Mouse (Mus musculus) kidney, embryonic 15.5 days (tissue): ENCODE results near the gene Farp1. TPM values are rescaled to one million over a fixed set of nuclear protein-coding genes. Genes with fewer than 3 reads are reported as not detected.
A peak's percentile ranks its signal among the peaks of the same experiment; 100 is the strongest.

Experiments used
- ATAC-seq: fragments of 200-750 bp; cut with Nextera tagmentation; replicated peaks from 2 replicates; pipeline ENCODE4 v1.8.0; 2017; ENCODE audit warnings: moderate TSS enrichment; ENCODE audit not compliant: low FRiP score
- H3K27ac ChIP-seq: fragments of 300-500 bp; sonication (generic); 2 replicates; pipeline ENCODE4 v1.5.1; 2015; ENCODE audit warnings: mild to moderate bottlenecking, inconsistent platforms
- H3K27me3 ChIP-seq: fragments of 300-500 bp; sonication (generic); 2 replicates; pipeline ENCODE4 v1.6.1; 2015; ENCODE audit warnings: inconsistent platforms
- H3K36me3 ChIP-seq: fragments of 300-500 bp; sonication (generic); 2 replicates; pipeline ENCODE4 v1.6.1; 2015; ENCODE audit warnings: inconsistent platforms
- H3K4me1 ChIP-seq: fragments of 300-500 bp; sonication (generic); 2 replicates; pipeline ENCODE4 v1.6.1; 2015; ENCODE audit warnings: inconsistent platforms
- H3K4me2 ChIP-seq: fragments of 300-500 bp; sonication (generic); 2 replicates; pipeline ENCODE4 v1.6.1; 2015; ENCODE audit warnings: moderate library complexity, mild to moderate bottlenecking, inconsistent platforms
- H3K4me3 ChIP-seq: fragments of 300-500 bp; sonication (generic); replicated peaks from 2 replicates; pipeline ENCODE4 v1.5.1; 2015; ENCODE audit warnings: mild to moderate bottlenecking, inconsistent platforms
- H3K9ac ChIP-seq: fragments of 300-500 bp; sonication (generic); 2 replicates; pipeline ENCODE4 v1.6.1; 2015; ENCODE audit warnings: mild to moderate bottlenecking, inconsistent platforms
- H3K9me3 ChIP-seq: fragments of 300-500 bp; sonication (generic); replicated peaks from 2 replicates; pipeline ENCODE4 v1.6.1; 2016; ENCODE audit warnings: inconsistent platforms
- WGBS: fragments of 180-500 bp; shearing (Covaris S2); methylation state at CpG from one replicate; pipeline ENCODE4 v1.1.7; 2015; ENCODE audit warnings: mixed read lengths; 5-methylcytosine and 5-hydroxymethylcytosine counted together
- polyA plus RNA-seq: library from polyadenylated mRNA; unstranded; fragments of >200 nt; fragmentation: Nextera tagmentation; extraction: Ambion mirVana; gene quantifications from 2 replicates; pipeline ENCODE4 v1.2.1, GENCODE M21; 2015

Farp1 gene
- polyA plus RNA-seq, 1 experiment from 2014 or later, result 35.8 TPM

- peaks cover 21% of the 10 kb centered on the region for H3K36me3 ChIP-seq
- WGBS, result 57% methylated on average over 6 of the region's 6 CpGs
- H3K27ac ChIP-seq, result no peak overlapping the region
- H3K4me3 ChIP-seq, result no peak overlapping the region
- H3K27me3 ChIP-seq, result no peaks in the 10 kb centered on the region
- no peak overlapping the region for H3K9ac ChIP-seq
- no peak for ATAC-seq
- H3K9me3 ChIP-seq, result no peaks in the 10 kb centered on the region; the same call in 1 of the 2 replicates
- peaks cover 49% of the 10 kb centered on the region for H3K4me1 ChIP-seq
- no peak overlapping the region for H3K4me2 ChIP-seq
Observed at GRCm38 (mm10) chr14:121093860-121094259, 58.9 kb downstream of the Farp1 start.

- Histone ChIP-seq H3K4me1 (peaks cover 59% of the 10 kb centered on the region), H3K4me2 (no peak overlapping the region), H3K4me3 (no peak overlapping the region), H3K36me3 (peaks cover 5% of the 10 kb centered on the region), H3K27me3 (no peaks in the 10 kb centered on the region), H3K9ac (no peak overlapping the region), H3K27ac (peak overlapping the region; percentile 57; the same call in 1 of the 2 replicates), H3K9me3 (no peaks in the 10 kb centered on the region)
- no peak for ATAC-seq
- WGBS, result 49% methylated on average over 12 of the region's 12 CpGs
Observed at GRCm38 (mm10) chr14:121097640-121098435, 62.8 kb downstream of the Farp1 start.

GRCm38 (mm10) chr14:121099120-121099519 is 64.1 kb downstream of the Farp1 start:
- H3K4me3 ChIP-seq, result no peak overlapping the region
- 66% methylated on average over 8 of the region's 8 CpGs for WGBS
- peaks cover 66% of the 10 kb centered on the region for H3K4me1 ChIP-seq
- H3K9me3 ChIP-seq, result no peaks in the 10 kb centered on the region
- H3K9ac ChIP-seq, result no peak overlapping the region
- H3K27ac ChIP-seq, result 0 out of 2 replicates have a peak overlapping the region, but pooled peaks have one; percentile 32
- no peaks in the 10 kb centered on the region for H3K27me3 ChIP-seq
- no peak overlapping the region for H3K4me2 ChIP-seq
- ATAC-seq, result no peak
- H3K36me3 ChIP-seq, result peaks cover 10% of the 10 kb centered on the region

- H3K36me3 ChIP-seq, result peaks cover 10% of the 10 kb centered on the region
- no peaks in the 10 kb centered on the region for H3K27me3 ChIP-seq
- H3K4me2 ChIP-seq, result no peak overlapping the region
- WGBS, result 66% methylated on average over 2 of the region's 2 CpGs
- no peak overlapping the region for H3K9ac ChIP-seq
- H3K9me3 ChIP-seq, result no peaks in the 10 kb centered on the region
- ATAC-seq, result no peak
- peaks cover 74% of the 10 kb centered on the region for H3K4me1 ChIP-seq
- H3K27ac ChIP-seq, result no peak overlapping the region
- no peak overlapping the region for H3K4me3 ChIP-seq
Observed at GRCm38 (mm10) chr14:121099876-121100275, 64.9 kb downstream of the Farp1 start.

GRCm38 (mm10) chr14:121100829-121101228 is 65.8 kb downstream of the Farp1 start:
- no peaks in the 10 kb centered on the region for H3K9me3 ChIP-seq
- 21% methylated on average over 2 of the region's 2 CpGs for WGBS
- no peak overlapping the region for H3K9ac ChIP-seq
- H3K4me2 ChIP-seq, result no peak overlapping the region
- no peak for ATAC-seq
- H3K4me1 ChIP-seq, result peaks cover 81% of the 10 kb centered on the region
- H3K36me3 ChIP-seq, result peaks cover 10% of the 10 kb centered on the region
- H3K27ac ChIP-seq, result peak overlapping the region; percentile 71
- no peaks in the 10 kb centered on the region for H3K27me3 ChIP-seq
- no peak overlapping the region for H3K4me3 ChIP-seq

GRCm38 (mm10) chr14:121101531-121101930 is 66.5 kb downstream of the Farp1 start:
- no peak overlapping the region for H3K9ac ChIP-seq
- H3K4me2 ChIP-seq, result no peak overlapping the region; the same call in 1 of the 2 replicates
- no peaks in the 10 kb centered on the region for H3K9me3 ChIP-seq
- peaks cover 88% of the 10 kb centered on the region for H3K4me1 ChIP-seq
- 59% methylated on average over 5 of the region's 5 CpGs for WGBS
- peak overlapping the region; percentile 71 for H3K27ac ChIP-seq
- H3K27me3 ChIP-seq, result no peaks in the 10 kb centered on the region
- H3K36me3 ChIP-seq, result peaks cover 10% of the 10 kb centered on the region
- no peak for ATAC-seq
- no peak overlapping the region for H3K4me3 ChIP-seq

- Histone ChIP-seq H3K9me3 (no peaks in the 10 kb centered on the region), H3K4me2 (no peak overlapping the region), H3K4me1 (peaks cover 90% of the 10 kb centered on the region), H3K27me3 (no peaks in the 10 kb centered on the region), H3K27ac (peak overlapping the region; percentile 79), H3K9ac (no peak overlapping the region), H3K36me3 (peaks cover 10% of the 10 kb centered on the region), H3K4me3 (no peak overlapping the region)
- ATAC-seq, result no peak
- 85% methylated on average over 5 of the region's 5 CpGs for WGBS
Observed at GRCm38 (mm10) chr14:121102599-121102998, 67.6 kb downstream of the Farp1 start.

- no peak overlapping the region for H3K4me2 ChIP-seq
Observed at GRCm38 (mm10) chr14:121103459-121103858, 68.5 kb downstream of the Farp1 start.

GRCm38 (mm10) chr14:121104760-121105329 is 69.8 kb downstream of the Farp1 start:
- H3K4me1 ChIP-seq, result peaks cover 90% of the 10 kb centered on the region
- H3K27ac ChIP-seq, result peak overlapping the region; percentile 79
- WGBS, result 34% methylated on average over 7 of the region's 7 CpGs
- H3K9me3 ChIP-seq, result no peaks in the 10 kb centered on the region
- no peak overlapping the region for H3K4me2 ChIP-seq
- no peak for ATAC-seq
- H3K27me3 ChIP-seq, result no peaks in the 10 kb centered on the region
- H3K4me3 ChIP-seq, result no peak overlapping the region
- peaks cover 10% of the 10 kb centered on the region for H3K36me3 ChIP-seq
- H3K9ac ChIP-seq, result no peak overlapping the region

More at GRCm38 (mm10) chr14:121103459-121103858, 68.5 kb downstream of the Farp1 start:
- Histone ChIP-seq H3K4me3 (no peak overlapping the region), H3K36me3 (peaks cover 10% of the 10 kb centered on the region), H3K9me3 (no peaks in the 10 kb centered on the region), H3K27ac (peak overlapping the region; percentile 79), H3K27me3 (no peaks in the 10 kb centered on the region), H3K9ac (no peak overlapping the region), H3K4me1 (peaks cover 90% of the 10 kb centered on the region)
- 42% methylated on average over 9 of the region's 9 CpGs for WGBS
- 0 out of 2 replicates have a peak, but pooled peaks have one; percentile 16 for ATAC-seq

- Histone ChIP-seq H3K4me3 (no peak overlapping the region), H3K9ac (no peak overlapping the region), H3K27ac (0 out of 2 replicates have a peak overlapping the region, but pooled peaks have one; percentile 16), H3K27me3 (no peaks in the 10 kb centered on the region), H3K36me3 (peaks cover 10% of the 10 kb centered on the region), H3K9me3 (no peaks in the 10 kb centered on the region), H3K4me2 (no peak overlapping the region), H3K4me1 (peaks cover 94% of the 10 kb centered on the region)
- 0 out of 2 replicates have a peak, but pooled peaks have one; percentile 7 for ATAC-seq
- WGBS, result 31% methylated on average over 4 of the region's 4 CpGs
Observed at GRCm38 (mm10) chr14:121106906-121107305, 71.9 kb downstream of the Farp1 start.

GRCm38 (mm10) chr14:121107707-121108285 is 72.8 kb downstream of the Farp1 start:
- Histone ChIP-seq H3K4me1 (peaks cover 95% of the 10 kb centered on the region), H3K27me3 (no peaks in the 10 kb centered on the region), H3K4me3 (no peak overlapping the region), H3K4me2 (peak overlapping the region; percentile 24; the same call in 1 of the 2 replicates), H3K9ac (no peak overlapping the region), H3K9me3 (no peaks in the 10 kb centered on the region), H3K36me3 (peaks cover 9% of the 10 kb centered on the region), H3K27ac (peak overlapping the region; percentile 93)
- 57% methylated on average over 10 of the region's 10 CpGs for WGBS
- ATAC-seq, result no peak
